Mouse (Mus musculus): Measurements from ENCODE around the gene Chmp4b.

Gene Chmp4b

DNA sequence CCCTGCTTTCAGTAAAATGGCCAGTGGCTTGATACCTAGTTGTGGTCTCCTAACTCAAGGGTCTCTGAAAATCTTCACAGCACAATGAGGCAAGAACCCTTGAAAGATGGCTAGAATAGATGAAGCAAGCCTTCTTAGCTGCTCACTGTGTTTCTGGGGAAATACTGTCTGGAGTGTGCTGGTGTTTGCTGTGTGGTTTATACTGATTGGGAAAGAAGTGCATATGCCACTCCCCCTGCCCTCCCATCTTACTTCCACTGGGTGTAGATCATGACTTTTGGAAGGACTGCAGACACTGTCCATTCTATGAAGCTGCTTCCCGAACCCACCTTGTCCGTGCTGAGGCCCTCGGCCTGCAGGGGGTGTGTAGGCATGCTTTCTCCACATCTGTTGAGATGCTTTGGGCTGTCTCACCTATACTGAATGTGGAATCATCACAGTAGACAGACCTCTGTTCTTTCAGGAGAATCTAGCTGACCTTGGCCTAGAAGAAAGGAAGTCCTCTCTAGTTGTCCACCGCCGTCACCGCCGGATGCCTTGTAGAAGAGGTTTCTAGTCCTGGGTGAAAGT, 33.5 kb downstream of the Chmp4b start:
- peak; percentile 54 for DNase-seq

DNA sequence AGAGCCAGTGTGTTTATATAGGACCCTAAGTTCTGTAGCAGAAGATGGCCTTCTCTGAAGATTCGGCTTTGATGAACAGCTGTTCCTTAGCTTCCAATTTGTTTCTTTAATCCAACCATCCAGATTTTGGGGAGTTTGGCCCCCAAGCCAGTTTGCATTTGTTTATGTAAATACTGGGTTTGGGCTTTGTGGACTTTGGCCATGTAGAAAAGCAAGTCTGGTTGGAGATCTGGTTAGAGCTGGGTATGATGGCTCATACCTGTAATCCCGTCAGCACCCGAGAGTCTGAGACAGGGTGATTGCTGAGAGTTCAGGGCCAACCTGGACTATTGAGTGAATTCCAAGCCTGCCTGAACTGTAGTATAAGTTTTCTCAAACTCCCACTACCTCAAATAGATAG, 34.3 kb downstream of the Chmp4b start:
- DNase-seq, result no peak

- DNase-seq, result no peak
Measured at GRCm38 (mm10) chr2:154686819-154687218, 35.3 kb downstream of the Chmp4b start.

DNA sequence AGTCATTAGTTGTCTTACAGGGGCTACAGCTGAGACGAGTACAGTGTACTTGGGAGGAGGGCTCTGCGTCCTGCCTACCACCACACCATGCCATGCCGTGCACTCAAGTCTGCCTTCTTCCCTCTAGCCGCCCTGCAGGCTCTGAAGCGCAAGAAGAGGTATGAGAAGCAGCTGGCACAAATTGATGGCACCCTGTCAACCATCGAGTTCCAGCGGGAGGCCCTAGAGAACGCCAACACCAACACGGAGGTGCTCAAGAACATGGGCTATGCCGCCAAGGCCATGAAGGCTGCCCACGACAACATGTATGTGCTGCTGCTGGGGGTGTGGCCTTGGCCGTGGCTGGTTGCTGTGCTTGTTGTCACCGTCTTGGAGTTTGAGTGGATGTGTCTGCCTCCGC, 37.9 kb downstream of the Chmp4b start:
- peak; percentile 54 for DNase-seq

GRCm38 (mm10) chr2:154690959-154691358, 39.5 kb downstream of the Chmp4b start:
- DNase-seq, result no peak

- DNase-seq, result no peak
Measured at GRCm38 (mm10) chr2:154693186-154693940, 41.9 kb downstream of the Chmp4b start.

- peak; percentile 41 for DNase-seq
Measured at GRCm38 (mm10) chr2:154693941-154694256, 42.4 kb downstream of the Chmp4b start.

- no peak for DNase-seq
Measured at GRCm38 (mm10) chr2:154695690-154696089, 44.2 kb downstream of the Chmp4b start.

DNA sequence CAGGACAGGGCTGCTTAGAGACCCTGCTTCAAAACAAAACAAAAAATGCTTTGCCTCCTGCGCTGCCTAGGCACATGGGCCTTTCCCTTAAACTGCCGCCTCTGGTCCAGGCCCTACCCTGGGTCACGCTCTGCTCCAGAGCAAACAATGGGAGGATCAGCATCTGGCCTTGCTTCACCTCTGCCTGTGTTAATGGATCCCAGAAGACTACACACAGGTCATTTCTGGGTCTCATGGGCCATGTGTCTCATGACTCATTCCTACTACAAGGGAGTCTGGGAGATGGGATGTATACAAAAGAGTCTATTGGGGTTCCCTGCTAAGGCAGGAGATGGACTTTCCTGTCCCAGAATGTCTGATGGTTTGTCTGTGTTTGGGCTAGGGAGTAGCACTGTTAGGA, 45.2 kb downstream of the Chmp4b start:
- no peak for DNase-seq

GRCm38 (mm10) chr2:154699360-154699759, 47.9 kb downstream of the Chmp4b start:
- no peak for DNase-seq

DNA sequence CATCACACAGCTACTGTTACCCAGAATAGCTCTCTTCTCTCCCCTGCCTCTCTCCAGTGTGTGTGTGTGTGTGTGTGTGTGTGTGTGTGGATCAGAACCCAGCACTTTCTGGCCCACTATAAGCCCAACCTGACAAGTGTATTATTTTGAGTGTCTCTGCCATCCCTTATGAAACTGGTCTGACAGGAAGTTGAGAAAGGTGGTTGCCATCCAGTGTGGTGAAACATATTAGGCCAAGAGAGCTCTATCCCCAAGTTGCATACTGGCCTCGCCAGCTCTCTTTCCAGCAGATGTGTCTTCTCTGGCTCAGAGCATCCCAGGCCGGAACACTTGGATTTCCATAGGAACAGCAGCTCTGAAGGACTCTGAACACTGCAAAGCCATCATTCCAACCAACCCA, 48.7 kb downstream of the Chmp4b start:
- no peak for DNase-seq

- DNase-seq, result peak; percentile 62
Measured at GRCm38 (mm10) chr2:154702637-154703315, 51.3 kb downstream of the Chmp4b start.

DNA sequence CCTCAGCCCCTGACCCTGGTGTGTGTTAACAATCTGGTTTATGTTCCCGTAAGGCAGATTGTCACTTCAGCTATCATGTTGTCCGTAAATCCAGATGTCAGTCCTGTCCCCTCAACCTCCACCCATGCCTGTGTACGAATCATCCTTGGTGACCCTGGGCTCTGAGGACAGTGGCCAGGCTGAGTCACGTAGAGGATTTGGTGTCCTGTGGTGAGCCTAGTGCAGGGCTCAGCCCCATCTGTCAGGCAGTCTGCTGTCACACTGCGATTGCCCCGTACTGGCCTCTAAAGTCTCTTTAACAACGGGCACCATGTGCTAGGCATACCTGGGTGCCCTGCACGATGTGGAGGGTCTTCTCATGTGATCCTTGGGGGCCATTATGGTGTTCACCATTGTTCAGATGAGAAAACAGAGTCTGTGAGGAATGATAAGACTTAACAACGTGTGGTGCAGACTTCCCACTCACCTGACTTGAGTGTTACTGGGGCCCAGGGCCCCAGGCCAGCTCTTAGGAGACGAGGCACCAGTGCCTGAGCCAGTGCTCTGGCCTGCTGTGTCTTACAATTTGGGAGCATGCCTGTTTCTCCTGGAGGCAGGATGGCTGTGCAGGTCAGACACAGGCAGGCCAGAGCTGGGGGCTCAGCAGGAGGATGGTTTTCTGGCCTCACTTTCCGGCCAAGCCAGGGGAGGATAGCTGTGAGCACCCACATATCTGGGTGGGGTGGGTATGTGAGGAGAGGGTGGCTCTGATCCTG, 55.2 kb downstream of the Chmp4b start:
- DNase-seq, result no peak

- no peak for DNase-seq
Measured at GRCm38 (mm10) chr2:154707284-154707683, 55.8 kb downstream of the Chmp4b start.

DNA sequence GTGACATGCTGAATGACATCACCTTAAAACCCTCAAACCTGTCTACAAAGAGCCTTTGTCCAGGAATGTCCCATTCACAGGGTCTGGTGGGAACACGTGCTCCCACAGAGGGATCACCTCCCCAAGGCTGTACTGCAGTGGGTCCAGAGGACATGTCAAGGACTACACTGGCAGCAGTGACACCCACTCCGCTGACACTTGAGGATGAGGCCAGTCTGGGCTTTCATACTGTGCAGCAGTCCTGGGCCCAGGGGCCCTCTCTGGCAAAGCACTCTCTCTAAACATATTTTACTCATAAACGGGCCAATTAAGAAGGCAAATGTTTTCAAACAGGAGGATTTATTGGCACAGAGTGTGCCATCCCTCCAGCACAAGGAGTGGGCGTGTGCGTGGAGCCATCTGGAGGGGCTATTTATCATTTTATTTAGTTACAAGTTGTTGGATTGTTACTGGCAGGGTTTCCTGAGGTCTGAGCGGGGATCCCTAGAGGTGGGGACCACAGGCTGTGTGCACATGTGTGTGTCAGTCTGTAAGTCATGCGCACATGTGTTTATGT, 56.4 kb downstream of the Chmp4b start:
- DNase-seq, result no peak

DNA sequence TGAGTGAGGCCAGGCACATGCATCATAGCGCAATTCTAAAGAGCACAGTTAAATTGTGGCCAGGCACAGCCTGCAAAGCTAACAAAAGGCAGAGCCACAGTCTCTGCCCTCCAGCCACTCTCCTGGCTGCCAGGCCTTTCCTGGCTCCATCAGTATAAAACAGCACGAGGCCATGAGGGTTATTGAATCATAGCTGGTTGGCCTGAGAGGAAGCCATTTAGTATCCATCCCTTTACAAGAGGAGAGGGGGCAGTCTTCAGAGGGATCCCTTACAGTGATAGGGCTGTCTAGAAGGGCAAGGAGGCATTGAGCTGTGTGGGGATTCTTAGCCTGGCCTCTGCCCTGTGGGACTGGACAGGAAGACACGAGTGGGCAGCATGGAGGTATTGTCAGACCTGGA, 60.2 kb downstream of the Chmp4b start:
- DNase-seq, result no peak

- DNase-seq, result peak; percentile 53
Measured at GRCm38 (mm10) chr2:154712271-154712677, 60.8 kb downstream of the Chmp4b start.

GRCm38 (mm10) chr2:154713083-154713482, 61.6 kb downstream of the Chmp4b start:
- peak; percentile 22 for DNase-seq

DNA sequence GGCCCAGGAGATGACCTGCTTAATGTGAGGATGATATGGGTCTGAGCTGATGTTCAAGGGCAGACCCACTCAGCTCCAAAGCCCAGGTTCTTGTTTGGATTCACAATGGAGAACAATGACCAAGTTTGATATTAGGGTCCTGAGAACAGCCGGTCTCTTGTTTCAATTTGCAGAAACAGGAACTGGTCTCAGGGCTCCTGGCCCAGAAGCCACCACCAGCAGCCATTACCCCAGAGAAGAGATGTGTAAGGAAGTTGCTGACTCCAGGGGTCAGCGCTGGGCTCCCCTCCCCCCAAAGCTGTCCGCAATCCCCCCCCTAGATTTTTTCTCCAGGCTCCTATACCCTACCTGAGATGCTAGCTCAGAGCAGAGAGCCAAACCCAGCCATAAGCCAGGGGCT, 62.5 kb downstream of the Chmp4b start:
- DNase-seq, result no peak

- DNase-seq, result no peak
Measured at GRCm38 (mm10) chr2:154716586-154716985, 65.1 kb downstream of the Chmp4b start.

GRCm38 (mm10) chr2:154717081-154717480, 65.6 kb downstream of the Chmp4b start:
- DNase-seq, result peak; percentile 25

DNA sequence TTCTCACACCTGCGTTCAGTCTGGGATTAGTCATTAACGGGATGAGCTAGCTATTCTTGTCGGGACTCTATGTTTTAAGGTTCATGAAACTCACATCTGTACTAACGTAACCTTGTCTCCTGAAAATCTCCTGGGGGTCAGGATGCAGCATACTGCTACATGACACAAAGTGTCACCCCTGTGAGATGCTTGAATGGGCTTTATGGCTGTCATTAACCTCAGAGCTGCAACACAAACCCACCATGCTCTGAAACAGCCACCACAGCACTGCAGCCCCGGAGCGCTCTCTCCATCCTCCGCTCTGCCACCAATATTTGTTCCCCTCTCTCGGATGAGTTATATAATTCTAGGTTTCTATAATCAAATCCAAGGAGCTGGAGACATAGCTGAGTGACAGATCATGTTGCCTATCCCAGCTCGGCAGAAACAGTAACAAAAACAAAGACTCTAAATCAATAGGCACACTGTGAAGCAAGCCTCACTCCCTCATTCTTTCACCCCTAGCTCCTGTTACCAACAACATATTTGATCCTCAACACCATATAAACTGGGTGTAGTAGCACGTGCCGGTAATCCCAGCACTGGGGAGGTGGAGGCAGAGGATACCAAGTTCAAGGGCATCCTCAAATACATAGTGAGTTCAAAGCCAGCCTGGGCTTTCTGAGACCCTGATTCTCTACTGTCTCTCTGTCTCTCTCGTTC, 67.5 kb downstream of the Chmp4b start:
- DNase-seq, result no peak

- no peak for DNase-seq
Measured at GRCm38 (mm10) chr2:154720315-154720714, 68.8 kb downstream of the Chmp4b start.
